Mouse (Mus musculus): ENCODE results near the gene Cdh10. TPM values are rescaled to one million over a fixed set of nuclear protein-coding genes. Genes with fewer than 3 reads are reported as not detected.

Gene Cdh10
- polyA plus RNA-seq, 1 experiment = not detected

DNA sequence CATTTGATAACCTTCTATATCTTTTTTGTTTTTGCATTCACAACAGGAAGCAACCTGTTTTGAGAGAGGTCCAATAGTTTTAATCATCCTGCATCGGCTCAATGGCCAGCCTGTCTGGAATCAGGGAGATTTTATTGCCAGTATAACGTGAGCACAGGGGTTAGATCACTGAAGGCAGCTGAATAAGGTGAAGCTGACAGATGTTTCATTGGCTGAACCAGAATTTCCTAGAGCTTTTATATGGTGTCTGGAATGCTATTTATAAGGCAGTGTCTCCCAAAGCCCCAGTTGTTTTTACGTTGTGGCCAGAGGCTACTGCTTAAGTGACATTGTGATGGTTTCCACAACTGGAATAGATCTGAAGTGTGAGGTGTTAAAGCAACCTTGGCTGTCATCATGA lies 214.2 kb downstream of the Cdh10 start:
- 78% methylated on average over 3 of the region's 3 CpGs for WGBS
- Histone ChIP-seq H3K27ac (ENCODE audit: insufficient read depth, low read depth, low read length) (no peak overlapping the region), H3K4me1 (ENCODE audit: control insufficient read depth, insufficient read depth, low read length) (no peaks in the 10 kb centered on the region), H3K4me3 (ENCODE audit: insufficient read depth, low read depth, low read length) (no peak overlapping the region)
- TF ChIP-seq POLR2A (IDR thresholded peaks at IDR 0.05; ENCODE audit: insufficient read depth, low read depth, low read length) = no peak
- no peak for TF ChIP-seq CTCF (IDR thresholded peaks at IDR 0.05; ENCODE audit: insufficient read depth, low read depth, low read length)

GRCm38 (mm10) chr15:19040077-19040476 lies 221.3 kb downstream of the Cdh10 start:
- TF ChIP-seq CTCF (IDR thresholded peaks at IDR 0.05; ENCODE audit: insufficient read depth, low read depth, low read length) (no peak), POLR2A (IDR thresholded peaks at IDR 0.05; ENCODE audit: insufficient read depth, low read depth, low read length) (no peak)
- 69% methylated on average over 1 of the region's 1 CpGs for WGBS
- Histone ChIP-seq H3K4me1 (ENCODE audit: control insufficient read depth, insufficient read depth, low read length) (no peaks in the 10 kb centered on the region), H3K4me3 (ENCODE audit: insufficient read depth, low read depth, low read length) (no peak overlapping the region), H3K27ac (ENCODE audit: insufficient read depth, low read depth, low read length) (no peak overlapping the region)

Measured in olfactory bulb, adult 2 months (tissue).